Mouse (Mus musculus): ENCODE data around the gene Tenm4.

DNA sequence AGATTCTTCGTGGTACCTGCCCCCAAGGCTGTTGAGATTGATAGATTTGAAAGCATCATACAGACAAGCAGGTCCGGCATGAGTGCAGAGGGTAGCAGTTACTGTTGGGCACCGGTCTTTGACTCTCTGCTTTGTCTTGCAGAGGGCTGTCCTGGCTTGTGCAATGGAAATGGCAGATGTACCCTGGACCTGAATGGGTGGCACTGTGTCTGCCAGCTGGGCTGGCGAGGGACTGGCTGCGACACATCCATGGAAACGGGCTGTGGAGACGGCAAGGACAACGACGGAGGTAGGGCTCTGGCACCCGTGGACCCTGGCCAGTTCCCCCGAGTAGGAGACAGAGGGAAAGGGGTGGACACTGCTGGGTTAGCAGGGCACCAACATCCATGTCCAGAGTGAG, 640.6 kb downstream of the Tenm4 start:
- TF ChIP-seq EP300 (IDR thresholded peaks at IDR 0.05) (no peak), CTCF (IDR thresholded peaks at IDR 0.05) (no peak)

All from lung, postnatal 0 days (tissue).